Mouse (Mus musculus): ENCODE data around the gene Uchl3. TPM values are rescaled to one million over a fixed set of nuclear protein-coding genes. Genes with fewer than 3 reads are reported as not detected.

Gene Uchl3
- polyA plus RNA-seq, 1 experiment = not detected

DNA sequence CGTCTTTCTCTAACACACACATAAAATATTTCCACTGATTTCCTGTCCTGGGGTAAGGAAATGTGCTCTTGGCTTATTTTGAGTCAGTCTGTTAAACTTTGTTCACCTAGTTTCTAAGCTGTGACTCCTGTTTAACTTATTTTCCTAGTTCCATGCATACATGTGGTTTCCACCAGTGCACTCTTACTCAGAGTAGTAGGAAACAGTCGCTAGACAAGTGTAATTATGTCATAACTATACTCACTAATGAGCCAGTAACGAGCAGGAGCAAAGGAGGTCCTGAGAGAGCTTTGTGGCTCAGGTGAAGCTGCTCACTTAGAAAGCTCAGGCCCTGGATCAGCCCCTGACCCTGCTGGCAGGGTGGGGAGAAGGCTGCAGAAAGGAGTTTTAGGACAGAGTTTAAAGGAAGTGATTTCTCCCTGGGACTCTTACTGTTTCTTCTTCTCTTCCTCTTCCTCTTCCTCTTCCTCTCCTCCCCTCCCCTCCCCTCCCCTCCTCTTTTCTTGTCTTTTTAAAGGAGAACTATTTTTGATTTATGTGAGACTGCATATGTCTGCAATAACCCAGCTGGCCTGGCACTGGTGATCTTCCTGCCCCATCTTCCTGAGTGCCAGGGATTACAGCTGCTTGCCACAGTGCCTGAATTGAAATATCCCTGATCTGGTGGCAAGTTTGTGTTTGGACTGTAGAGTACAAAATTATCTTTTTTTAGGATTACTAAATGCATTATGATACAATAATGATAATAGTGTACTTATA is 8.1 kb downstream of the Uchl3 start:
- no peaks in the 10 kb centered on the region for H3K4me1 ChIP-seq (ENCODE audit: control insufficient read depth, insufficient read depth, low read length)
- WGBS = 68% methylated on average over 3 of the region's 3 CpGs
- no peak for TF ChIP-seq CTCF (IDR thresholded peaks at IDR 0.05; ENCODE audit: insufficient read depth, low read depth, low read length)
- no peak for TF ChIP-seq POLR2A (IDR thresholded peaks at IDR 0.05; ENCODE audit: insufficient read depth, low read depth, low read length)

GRCm38 (mm10) chr14:101664274-101664673 is 10.5 kb downstream of the Uchl3 start:
- Histone ChIP-seq H3K27ac (ENCODE audit: insufficient read depth, low read depth, low read length) (no peak overlapping the region), H3K4me1 (ENCODE audit: control insufficient read depth, insufficient read depth, low read length) (no peaks in the 10 kb centered on the region), H3K4me3 (ENCODE audit: insufficient read depth, low read depth, low read length) (no peak overlapping the region)
- no peak for TF ChIP-seq POLR2A (IDR thresholded peaks at IDR 0.05; ENCODE audit: insufficient read depth, low read depth, low read length)
- no peak for TF ChIP-seq CTCF (IDR thresholded peaks at IDR 0.05; ENCODE audit: insufficient read depth, low read depth, low read length)
- 93% methylated on average over 3 of the region's 3 CpGs for whole genome bisulfite sequencing

More for the DNA sequence above, 8.1 kb downstream of the Uchl3 start:
- no peak overlapping the region for H3K27ac ChIP-seq (ENCODE audit: insufficient read depth, low read depth, low read length)
- no peak overlapping the region for H3K4me3 ChIP-seq (ENCODE audit: insufficient read depth, low read depth, low read length)

- WGBS = 96% methylated on average over 7 of the region's 7 CpGs
- no peaks in the 10 kb centered on the region for H3K4me1 ChIP-seq (ENCODE audit: control insufficient read depth, insufficient read depth, low read length)
- no peak overlapping the region for H3K27ac ChIP-seq (ENCODE audit: insufficient read depth, low read depth, low read length)
- H3K4me3 ChIP-seq (ENCODE audit: insufficient read depth, low read depth, low read length) = no peak overlapping the region
- no peak for TF ChIP-seq CTCF (IDR thresholded peaks at IDR 0.05; ENCODE audit: insufficient read depth, low read depth, low read length)
- no peak for TF ChIP-seq POLR2A (IDR thresholded peaks at IDR 0.05; ENCODE audit: insufficient read depth, low read depth, low read length)
These were observed 12.3 kb downstream of the Uchl3 start for GRCm38 (mm10) chr14:101666056-101666455.

DNA sequence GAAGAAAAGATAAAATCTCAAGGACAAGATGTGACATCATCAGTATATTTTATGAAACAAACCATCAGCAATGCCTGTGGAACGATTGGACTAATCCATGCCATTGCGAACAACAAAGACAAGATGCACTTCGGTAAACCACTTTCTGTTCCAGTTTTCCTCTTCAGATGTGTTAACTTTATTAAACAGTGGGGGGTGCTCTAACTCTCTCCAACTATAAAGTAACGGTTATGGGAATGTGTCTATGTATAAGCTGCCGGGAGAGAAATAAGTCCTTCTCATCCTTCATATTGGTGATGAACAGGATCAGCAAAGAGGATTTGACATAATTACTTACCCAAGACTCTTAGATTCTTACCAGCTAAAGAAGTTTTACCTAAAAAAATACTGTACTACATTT is 12.8 kb downstream of the Uchl3 start:
- Histone ChIP-seq H3K27ac (ENCODE audit: insufficient read depth, low read depth, low read length) (no peak overlapping the region), H3K4me1 (ENCODE audit: control insufficient read depth, insufficient read depth, low read length) (no peaks in the 10 kb centered on the region), H3K4me3 (ENCODE audit: insufficient read depth, low read depth, low read length) (no peak overlapping the region)
- 79% methylated on average over 5 of the region's 5 CpGs for WGBS
- TF ChIP-seq CTCF (IDR thresholded peaks at IDR 0.05; ENCODE audit: insufficient read depth, low read depth, low read length) = no peak
- no peak for TF ChIP-seq POLR2A (IDR thresholded peaks at IDR 0.05; ENCODE audit: insufficient read depth, low read depth, low read length)

DNA sequence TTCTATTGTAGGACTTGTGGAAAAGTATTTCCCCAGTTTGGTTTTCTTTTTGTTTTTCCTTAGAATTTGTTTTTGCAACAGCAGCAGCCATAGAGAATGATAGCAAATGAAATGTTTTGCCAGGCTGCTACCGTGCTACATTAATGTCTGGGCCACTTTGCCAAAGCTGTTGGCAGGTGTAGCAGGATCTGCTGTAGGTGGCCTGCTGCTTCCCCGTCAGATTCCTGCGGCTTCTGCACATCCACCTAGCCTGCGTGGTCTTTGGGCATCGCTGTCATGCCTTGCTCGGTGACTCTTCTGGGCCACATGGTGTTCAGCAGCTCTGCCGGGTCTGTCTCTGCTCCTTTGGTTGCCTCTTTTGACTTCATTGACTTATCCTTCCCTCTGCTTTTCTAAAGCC is 14.9 kb downstream of the Uchl3 start:
- H3K27ac ChIP-seq (ENCODE audit: insufficient read depth, low read depth, low read length) = no peak overlapping the region
- H3K4me1 ChIP-seq (ENCODE audit: control insufficient read depth, insufficient read depth, low read length) = no peaks in the 10 kb centered on the region
- no peak for TF ChIP-seq POLR2A (IDR thresholded peaks at IDR 0.05; ENCODE audit: insufficient read depth, low read depth, low read length)
- no peak for TF ChIP-seq CTCF (IDR thresholded peaks at IDR 0.05; ENCODE audit: insufficient read depth, low read depth, low read length)
- 94% methylated on average over 7 of the region's 7 CpGs for WGBS
- no peak overlapping the region for H3K4me3 ChIP-seq (ENCODE audit: insufficient read depth, low read depth, low read length)

DNA sequence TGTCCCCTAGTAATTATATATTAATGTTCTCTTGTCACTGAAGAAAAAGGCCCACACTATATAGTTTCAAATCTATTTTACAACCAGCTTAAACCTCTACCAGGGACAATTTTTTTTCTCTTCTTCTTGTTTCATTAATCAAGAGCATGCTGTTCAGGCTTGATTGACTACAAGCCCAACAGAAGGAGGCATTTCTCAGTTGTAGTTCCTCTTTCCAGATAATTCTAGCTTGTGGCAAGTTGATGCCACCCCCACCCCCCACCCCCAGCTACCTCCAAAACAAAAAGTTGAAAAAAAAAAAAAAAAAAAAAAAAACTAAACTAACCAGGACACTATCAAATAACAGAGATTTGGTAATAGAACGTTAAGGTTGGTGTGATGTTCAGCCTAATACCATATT is 18.5 kb downstream of the Uchl3 start:
- TF ChIP-seq POLR2A (IDR thresholded peaks at IDR 0.05; ENCODE audit: insufficient read depth, low read depth, low read length) (no peak), CTCF (IDR thresholded peaks at IDR 0.05; ENCODE audit: insufficient read depth, low read depth, low read length) (no peak)
- 97% methylated on average over 1 of the region's 1 CpGs for WGBS
- H3K27ac ChIP-seq (ENCODE audit: insufficient read depth, low read depth, low read length) = no peak overlapping the region
- no peak overlapping the region for H3K4me3 ChIP-seq (ENCODE audit: insufficient read depth, low read depth, low read length)
- H3K4me1 ChIP-seq (ENCODE audit: control insufficient read depth, insufficient read depth, low read length) = no peaks in the 10 kb centered on the region

DNA sequence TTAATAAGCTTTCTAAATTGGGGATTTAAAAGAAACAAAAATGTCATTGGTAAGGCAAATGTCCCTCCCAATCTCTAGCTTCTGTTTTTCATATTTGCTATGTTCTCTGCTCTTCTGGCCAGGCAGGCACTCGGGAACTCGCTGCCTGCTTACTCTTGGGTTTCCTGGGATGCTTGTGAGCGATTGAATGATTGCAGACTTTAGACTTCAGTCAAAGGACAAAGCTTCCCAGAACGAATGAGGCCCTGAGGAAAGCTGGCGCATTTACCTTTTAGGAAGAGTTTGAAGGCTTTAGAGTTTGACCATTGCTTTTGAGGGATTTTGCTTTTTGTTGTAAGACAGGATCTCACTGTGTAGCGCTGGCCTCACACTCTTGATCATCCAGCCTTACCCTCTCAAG is 33.9 kb downstream of the Uchl3 start:
- no peaks in the 10 kb centered on the region for H3K4me1 ChIP-seq (ENCODE audit: control insufficient read depth, insufficient read depth, low read length)
- H3K4me3 ChIP-seq (ENCODE audit: insufficient read depth, low read depth, low read length) = no peak overlapping the region
- no peak overlapping the region for H3K27ac ChIP-seq (ENCODE audit: insufficient read depth, low read depth, low read length)
- 91% methylated on average over 6 of the region's 6 CpGs for WGBS
- TF ChIP-seq POLR2A (IDR thresholded peaks at IDR 0.05; ENCODE audit: insufficient read depth, low read depth, low read length) (no peak), CTCF (IDR thresholded peaks at IDR 0.05; ENCODE audit: insufficient read depth, low read depth, low read length) (no peak)

- H3K27ac ChIP-seq (ENCODE audit: insufficient read depth, low read depth, low read length) = no peak overlapping the region
- H3K4me1 ChIP-seq (ENCODE audit: control insufficient read depth, insufficient read depth, low read length) = no peaks in the 10 kb centered on the region
- TF ChIP-seq POLR2A (IDR thresholded peaks at IDR 0.05; ENCODE audit: insufficient read depth, low read depth, low read length) (no peak), CTCF (IDR thresholded peaks at IDR 0.05; ENCODE audit: insufficient read depth, low read depth, low read length) (no peak)
- no peak overlapping the region for H3K4me3 ChIP-seq (ENCODE audit: insufficient read depth, low read depth, low read length)
- 83% methylated on average over 2 of the region's 2 CpGs for WGBS
These were observed 34.6 kb downstream of the Uchl3 start for GRCm38 (mm10) chr14:101688406-101688805.

GRCm38 (mm10) chr14:101704479-101704878 is 50.7 kb downstream of the Uchl3 start:
- Histone ChIP-seq H3K27ac (ENCODE audit: insufficient read depth, low read depth, low read length) (no peak overlapping the region), H3K4me1 (ENCODE audit: control insufficient read depth, insufficient read depth, low read length) (no peaks in the 10 kb centered on the region), H3K4me3 (ENCODE audit: insufficient read depth, low read depth, low read length) (no peak overlapping the region)
- 85% methylated on average over 4 of the region's 4 CpGs for WGBS
- TF ChIP-seq POLR2A (IDR thresholded peaks at IDR 0.05; ENCODE audit: insufficient read depth, low read depth, low read length) (no peak), CTCF (IDR thresholded peaks at IDR 0.05; ENCODE audit: insufficient read depth, low read depth, low read length) (no peak)
